Mouse (Mus musculus) brain, embryonic 14.5 days (tissue): ENCODE measurements around the gene Cgnl1.
A peak's percentile ranks its signal among the peaks of the same experiment; 100 is the strongest.

Experiments
- CTCF ChIP-seq: fragments of 200-500 bp; IDR thresholded peaks from 2 replicates; pipeline ENCODE4 v1.5.1; 2012; ENCODE audit warnings: inconsistent platforms, mild to moderate bottlenecking, moderate library complexity, borderline replicate concordance; ENCODE audit not compliant: insufficient read depth, insufficient read length; ENCODE audit errors: extremely low read depth
- POLR2A ChIP-seq: fragments of 200-500 bp; IDR thresholded peaks from 2 replicates; pipeline ENCODE4 v1.6.1; 2012; ENCODE audit warnings: mild to moderate bottlenecking, inconsistent platforms, borderline replicate concordance; ENCODE audit not compliant: poor library complexity, insufficient read depth, insufficient read length, severe bottlenecking; ENCODE audit errors: extremely low read depth

- TF ChIP-seq CTCF: peak; percentile 47; the same call in 1 of the 2 replicates
- TF ChIP-seq POLR2A: no peak
These were observed 37.3 kb upstream of the Cgnl1 start for GRCm38 (mm10) chr9:71808640-71809254.
